Comparison of ENCODE assay signal across 10 mouse cellular contexts in genomic region chr16:37583801-37584200, GRCm38 (mm10). TPM values are rescaled to one million over a fixed set of nuclear protein-coding genes. Genes with fewer than 3 reads are reported as not detected.
DNase-seq lines count a peak whose midpoint lies in the region; ATAC-seq and TF ChIP-seq lines count a peak whose summit lies in the region.
"Had no signal": no experiment of that assay in that cellular context is flagged by ENCODE, and none has a peak within 500 bp of the region (broad histone marks: within the 10 kb centered on the region; RNA-seq: fewer than 3 reads in every experiment).

No protein-coding gene starts in this region.

- no peak overlapping the region for H3K4me3 ChIP-seq in cerebellum, adult 2 months (replicated peaks; ENCODE audit: insufficient read depth, low read depth, low read length)
- H3K4me3 ChIP-seq in lung, embryonic 14.5 days (ENCODE audit: low read depth, low read length) = peak overlapping the region; percentile 19; the same call in 1 of the 2 replicates
- H3K4me3 ChIP-seq in intestine, postnatal 0 days (ENCODE audit: low read depth, low read length) = peak overlapping the region; percentile 28; the same call in 1 of the 2 replicates
- H3K4me3 ChIP-seq in neural tube, embryonic 14.5 days (ENCODE audit: low read depth, low read length) = no peak overlapping the region; the same call in 1 of the 2 replicates

- no peak for TF ChIP-seq POLR2A in cerebellum, adult 2 months (IDR thresholded peaks at IDR 0.05; ENCODE audit: borderline replicate concordance, insufficient read depth, low read length)

- no peaks in the 10 kb centered on the region for H3K9me3 ChIP-seq in lung, embryonic 14.5 days (ENCODE audit: low read depth, low read length)
- H3K9me3 ChIP-seq in intestine, postnatal 0 days (ENCODE audit: control insufficient read depth) = no peaks in the 10 kb centered on the region
- H3K9me3 ChIP-seq in neural tube, embryonic 14.5 days (ENCODE audit: control insufficient read depth, low read length) = no peaks in the 10 kb centered on the region

- H3K4me1 ChIP-seq in cerebellum, adult 2 months (ENCODE audit: control insufficient read depth, insufficient read depth, low read length) = peaks cover 16% of the 10 kb centered on the region
- H3K4me1 ChIP-seq in lung, embryonic 14.5 days (ENCODE audit: insufficient read depth) = no peaks in the 10 kb centered on the region
- peaks cover 7% of the 10 kb centered on the region for H3K4me1 ChIP-seq in intestine, postnatal 0 days (replicated peaks; ENCODE audit: control insufficient read depth, insufficient read depth, low read length)
- H3K4me1 ChIP-seq in neural tube, embryonic 14.5 days (ENCODE audit: control insufficient read depth, insufficient read depth, low read length) = peaks cover 4% of the 10 kb centered on the region

- H3K27me3 ChIP-seq in cerebellum, adult 2 months (ENCODE audit: control insufficient read depth, insufficient read depth, low read length) = no peaks in the 10 kb centered on the region
- H3K27me3 ChIP-seq in lung, embryonic 14.5 days (ENCODE audit: insufficient read depth, low read length) = no peaks in the 10 kb centered on the region
- H3K27me3 ChIP-seq in intestine, postnatal 0 days (replicated peaks; ENCODE audit: control insufficient read depth, insufficient read depth, low read length) = no peaks in the 10 kb centered on the region
- H3K27me3 ChIP-seq in neural tube, embryonic 14.5 days (ENCODE audit: control insufficient read depth, insufficient read depth, low read length) = no peaks in the 10 kb centered on the region

- no peak for TF ChIP-seq CTCF in cerebellum, adult 2 months (IDR thresholded peaks at IDR 0.05; ENCODE audit: borderline replicate concordance, insufficient read depth, low read depth, low read length)
- TF ChIP-seq CTCF in lung, embryonic 14.5 days (IDR thresholded peaks at IDR 0.05; ENCODE audit: low read depth) = no peak
- no peak for TF ChIP-seq CTCF in intestine, postnatal 0 days (IDR thresholded peaks at IDR 0.05; ENCODE audit: low read depth)

- 55% methylated on average over 6 of the region's 6 CpGs for WGBS in cerebellum, adult 2 months
- WGBS in lung, embryonic 14.5 days = 43% methylated on average over 6 of the region's 6 CpGs
- WGBS in intestine, postnatal 0 days = 45% methylated on average over 6 of the region's 6 CpGs
- 26% methylated on average over 6 of the region's 6 CpGs for WGBS in neural tube, embryonic 14.5 days

- no peak for DNase-seq in cerebellum, adult 2 months
- DNase-seq in cerebellum, adult 8-10 months = no peak
- DNase-seq in lung, embryonic 14.5 days = peak; percentile 2
- DNase-seq in lung, postnatal 14 days = no peak
- no peak for DNase-seq in yolk sac, embryonic 10.5 days (ENCODE audit: low spot score)
- no peak for DNase-seq in T-cell, adult 2 months (ENCODE audit: low spot score)
- DNase-seq: gastrocnemius, postnatal 25 days; right cerebral cortex, postnatal 14 days had no signal

- no peaks in the 10 kb centered on the region for H3K36me3 ChIP-seq in lung, embryonic 14.5 days (ENCODE audit: insufficient read depth)
- H3K36me3 ChIP-seq in intestine, postnatal 0 days (ENCODE audit: control insufficient read depth, insufficient read depth) = no peaks in the 10 kb centered on the region
- no peaks in the 10 kb centered on the region for H3K36me3 ChIP-seq in neural tube, embryonic 14.5 days (ENCODE audit: control insufficient read depth, insufficient read depth, low read length)

- peak overlapping the region; percentile 87; the same call in 1 of the 2 replicates for H3K27ac ChIP-seq in cerebellum, adult 2 months (ENCODE audit: insufficient read depth, low read length)
- H3K27ac ChIP-seq in lung, embryonic 14.5 days (ENCODE audit: low read depth) = no peak overlapping the region
- peak overlapping the region; percentile 81 for H3K27ac ChIP-seq in intestine, postnatal 0 days (ENCODE audit: low read depth, low read length)
- peak overlapping the region; percentile 92 for H3K27ac ChIP-seq in neural tube, embryonic 14.5 days (ENCODE audit: low read depth, low read length)

- no peak overlapping the region for H3K9ac ChIP-seq in lung, embryonic 14.5 days
- H3K9ac ChIP-seq in intestine, postnatal 0 days (ENCODE audit: low read depth, low read length) = no peak overlapping the region
- H3K9ac ChIP-seq in neural tube, embryonic 14.5 days (replicated peaks; ENCODE audit: low read depth, low read length) = no peak overlapping the region; the same call in 1 of the 2 replicates

- peak overlapping the region; percentile 51 for H3K4me2 ChIP-seq in lung, embryonic 14.5 days
- peak overlapping the region; percentile 66 for H3K4me2 ChIP-seq in intestine, postnatal 0 days (replicated peaks; ENCODE audit: low read depth)
- H3K4me2 ChIP-seq in neural tube, embryonic 14.5 days (ENCODE audit: low read depth, low read length) = peak overlapping the region; percentile 45; the same call in 1 of the 2 replicates

- ATAC-seq in lung, embryonic 14.5 days (ENCODE audit: insufficient read depth) = no peak
- ATAC-seq in intestine, postnatal 0 days = no peak
- no peak for ATAC-seq in neural tube, embryonic 14.5 days (ENCODE audit: low read depth)

RNA-seq across cellular contexts. Expression of gene Hgd, which starts 3.8 kb away (rescaled TPM):
- polyA plus RNA-seq in cerebellum, adult 2 months (2012; rRNA removed) = 0.23 and 0.41 TPM in 2 replicates
- 0.15 and 0.17 TPM in 2 replicates for polyA plus RNA-seq in lung, embryonic 14.5 days (2014; fragmentation: Nextera tagmentation; extraction: Ambion mirVana)
- 2.7 and 4.2 TPM in 2 replicates for polyA plus RNA-seq in intestine, postnatal 0 days (2015; fragmentation: Nextera tagmentation; extraction: Ambion mirVana)
- polyA plus RNA-seq in neural tube, embryonic 14.5 days (2014; fragmentation: Nextera tagmentation; extraction: Ambion mirVana) = not detected in 2 replicates

RNA-seq across cellular contexts. Expression of gene Rabl3, which starts 44.1 kb away (rescaled TPM):
- 7.5 and 8.6 TPM in 2 replicates for polyA plus RNA-seq in cerebellum, adult 2 months (2012; rRNA removed)
- polyA plus RNA-seq in lung, embryonic 14.5 days (2014; fragmentation: Nextera tagmentation; extraction: Ambion mirVana) = 24.2 and 27.8 TPM in 2 replicates
- polyA plus RNA-seq in intestine, postnatal 0 days (2015; fragmentation: Nextera tagmentation; extraction: Ambion mirVana) = 25.6 and 27.4 TPM in 2 replicates
- polyA plus RNA-seq in neural tube, embryonic 14.5 days (2014; fragmentation: Nextera tagmentation; extraction: Ambion mirVana) = 16.3 and 21.5 TPM in 2 replicates

RNA-seq across cellular contexts. Expression of gene Gtf2e1, which starts 44.2 kb away (rescaled TPM):
- polyA plus RNA-seq in cerebellum, adult 2 months (2012; rRNA removed) = 12.1 and 12.8 TPM in 2 replicates
- 28.9 and 29.6 TPM in 2 replicates for polyA plus RNA-seq in lung, embryonic 14.5 days (2014; fragmentation: Nextera tagmentation; extraction: Ambion mirVana)
- 9.7 and 10.6 TPM in 2 replicates for polyA plus RNA-seq in intestine, postnatal 0 days (2015; fragmentation: Nextera tagmentation; extraction: Ambion mirVana)
- polyA plus RNA-seq in neural tube, embryonic 14.5 days (2014; fragmentation: Nextera tagmentation; extraction: Ambion mirVana) = 23.5 and 30.1 TPM in 2 replicates

Comparison
In these comparisons a context has a peak if more than half of its experiments do, and no peak if none do; other contexts are left out.
1. H3K4me3 ChIP-seq: peak in lung, embryonic 14.5 days (single experiment) and intestine, postnatal 0 days (single experiment); none in cerebellum, adult 2 months (single experiment) and neural tube, embryonic 14.5 days (single experiment).
2. Peak in every context shown above with its lines, with median percentiles within 50 percentile points of each other: H3K4me2 ChIP-seq.